Mouse (Mus musculus): ENCODE results near the gene Jmy. TPM values are rescaled to one million over a fixed set of nuclear protein-coding genes. Genes with fewer than 3 reads are reported as not detected.

The Jmy gene
- polyA plus RNA-seq, 1 experiment from 2014 or later, result 7.5 TPM

DNA sequence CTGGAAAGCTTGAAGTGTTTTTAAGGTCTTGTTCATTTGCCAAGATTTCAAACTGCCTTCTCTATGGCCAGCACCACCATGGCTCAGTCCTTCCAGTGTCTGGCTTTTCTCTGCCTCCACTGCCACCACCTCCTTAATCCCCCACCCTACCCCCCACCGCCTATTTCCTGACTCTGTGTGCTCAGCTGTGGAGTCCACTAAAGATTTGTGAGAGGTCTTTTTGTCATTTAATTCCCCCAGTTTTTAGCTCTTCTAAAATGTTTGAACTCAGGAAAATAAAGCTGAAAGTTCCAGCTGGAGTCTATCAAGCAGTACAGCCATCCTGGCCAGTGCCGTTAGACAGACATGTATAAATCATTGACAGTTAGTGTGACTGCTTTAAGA lies 110.4 kb downstream of the Jmy start:
- H3K9ac ChIP-seq, result no peak overlapping the region
- no peak overlapping the region for H3K4me3 ChIP-seq
- no peak overlapping the region for H3K4me2 ChIP-seq
- H3K27ac ChIP-seq, result no peak overlapping the region
- no peaks in the 10 kb centered on the region for H3K9me3 ChIP-seq
- no peaks in the 10 kb centered on the region for H3K27me3 ChIP-seq
- ATAC-seq (ENCODE audit: insufficient number of reproducible peaks, insufficient read depth, low FRiP score, low TSS enrichment, low read depth), result no peak
- no peaks in the 10 kb centered on the region for H3K4me1 ChIP-seq
- 40% methylated on average over 2 of the region's 2 CpGs for WGBS
- H3K36me3 ChIP-seq, result peaks cover 5% of the 10 kb centered on the region; the same call in 1 of the 2 replicates

GRCm38 (mm10) chr13:93388594-93389241 lies 110.9 kb downstream of the Jmy start:
- Histone ChIP-seq H3K4me1 (no peaks in the 10 kb centered on the region), H3K9me3 (no peaks in the 10 kb centered on the region), H3K36me3 (peaks cover 3% of the 10 kb centered on the region; the same call in 1 of the 2 replicates), H3K4me3 (no peak overlapping the region), H3K9ac (no peak overlapping the region), H3K27me3 (no peaks in the 10 kb centered on the region), H3K27ac (no peak overlapping the region), H3K4me2 (no peak overlapping the region)
- WGBS, result 61% methylated on average over 7 of the region's 7 CpGs
- ATAC-seq (ENCODE audit: insufficient number of reproducible peaks, insufficient read depth, low FRiP score, low TSS enrichment, low read depth), result no peak

DNA sequence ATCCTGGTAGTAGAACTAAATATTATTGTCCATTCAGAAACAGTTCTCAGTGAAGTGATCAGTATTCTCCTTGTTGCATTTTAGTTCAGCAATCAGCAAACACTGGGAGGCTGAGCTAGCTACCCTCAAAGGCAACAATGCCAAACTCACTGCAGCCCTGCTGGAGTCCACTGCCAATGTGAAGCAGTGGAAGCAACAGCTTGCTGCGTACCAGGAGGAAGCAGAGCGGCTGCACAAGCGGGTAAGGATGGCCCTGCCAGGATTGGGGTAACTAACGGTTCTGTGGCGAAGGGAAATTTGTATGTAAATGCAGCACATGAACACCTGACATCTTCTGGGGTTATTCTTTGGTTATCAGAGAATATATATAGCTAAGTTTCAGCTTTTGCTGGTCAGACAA lies 112.2 kb downstream of the Jmy start:
- H3K9ac ChIP-seq, result no peak overlapping the region
- no peaks in the 10 kb centered on the region for H3K36me3 ChIP-seq
- 82% methylated on average over 5 of the region's 5 CpGs for WGBS
- no peaks in the 10 kb centered on the region for H3K9me3 ChIP-seq
- no peaks in the 10 kb centered on the region for H3K4me1 ChIP-seq
- ATAC-seq (ENCODE audit: insufficient number of reproducible peaks, insufficient read depth, low FRiP score, low TSS enrichment, low read depth), result no peak
- H3K27me3 ChIP-seq, result no peaks in the 10 kb centered on the region
- H3K4me3 ChIP-seq, result no peak overlapping the region
- H3K4me2 ChIP-seq, result no peak overlapping the region
- no peak overlapping the region for H3K27ac ChIP-seq

- 71% methylated on average over 1 of the region's 1 CpGs for WGBS
- no peak for ATAC-seq (ENCODE audit: insufficient number of reproducible peaks, insufficient read depth, low FRiP score, low TSS enrichment, low read depth)
Observed at GRCm38 (mm10) chr13:93385147-93385546, 114.5 kb downstream of the Jmy start.

DNA sequence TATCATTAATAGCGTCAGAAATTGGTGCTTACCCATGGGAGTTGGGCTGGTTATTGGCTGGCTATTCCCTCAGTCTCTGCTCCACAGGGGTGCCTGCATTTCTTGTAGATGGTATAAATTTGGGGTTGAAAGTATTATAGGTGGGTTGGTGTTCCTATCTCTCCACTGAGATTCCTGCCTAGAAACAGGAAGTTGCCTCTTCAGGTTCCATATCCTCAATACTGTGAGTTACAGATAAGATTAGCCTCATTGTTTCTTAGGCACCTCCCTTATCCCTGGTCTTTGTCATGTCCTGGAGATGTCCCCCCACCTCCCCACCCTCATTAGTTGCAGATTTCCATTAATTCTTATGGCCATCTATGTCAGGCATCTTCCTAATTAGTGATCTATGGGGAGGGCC lies 115.1 kb downstream of the Jmy start:
- Histone ChIP-seq H3K9me3 (no peaks in the 10 kb centered on the region), H3K4me2 (no peak overlapping the region), H3K9ac (no peak overlapping the region), H3K4me1 (no peaks in the 10 kb centered on the region), H3K4me3 (no peak overlapping the region), H3K27me3 (no peaks in the 10 kb centered on the region), H3K36me3 (no peaks in the 10 kb centered on the region), H3K27ac (no peak overlapping the region)
- WGBS, result 90% methylated on average over 1 of the region's 1 CpGs
- ATAC-seq (ENCODE audit: insufficient number of reproducible peaks, insufficient read depth, low FRiP score, low TSS enrichment, low read depth), result no peak

More at GRCm38 (mm10) chr13:93385147-93385546, 114.5 kb downstream of the Jmy start:
- H3K9me3 ChIP-seq, result no peaks in the 10 kb centered on the region
- H3K36me3 ChIP-seq, result no peaks in the 10 kb centered on the region
- H3K4me2 ChIP-seq, result no peak overlapping the region
- no peaks in the 10 kb centered on the region for H3K4me1 ChIP-seq
- no peak overlapping the region for H3K27ac ChIP-seq
- H3K4me3 ChIP-seq, result no peak overlapping the region
- no peaks in the 10 kb centered on the region for H3K27me3 ChIP-seq
- no peak overlapping the region for H3K9ac ChIP-seq

- 95% methylated on average over 2 of the region's 2 CpGs for WGBS
Observed at GRCm38 (mm10) chr13:93383620-93384019, 116.0 kb downstream of the Jmy start.

DNA sequence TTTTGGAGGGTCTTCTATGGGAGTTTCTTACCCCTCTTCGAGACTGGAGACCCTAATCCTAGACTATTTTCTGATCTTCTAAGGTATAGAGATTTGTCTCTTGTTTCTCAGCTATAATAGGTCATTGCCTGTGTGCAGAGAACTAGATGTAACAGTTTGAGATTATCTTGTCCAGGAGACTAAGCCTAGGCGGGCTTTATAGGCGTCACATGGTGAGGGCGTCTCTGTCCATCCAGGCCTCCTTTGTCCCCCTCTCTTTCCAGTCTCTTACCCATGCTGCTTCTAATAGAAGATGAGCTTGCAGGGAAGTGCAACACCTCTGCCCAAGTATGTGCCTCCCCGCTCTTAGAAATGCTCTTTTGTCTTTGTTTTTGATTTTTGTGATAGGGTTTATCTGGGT lies 116.5 kb downstream of the Jmy start:
- H3K9ac ChIP-seq, result no peak overlapping the region
- WGBS, result 93% methylated on average over 5 of the region's 5 CpGs
- no peaks in the 10 kb centered on the region for H3K36me3 ChIP-seq
- no peak for ATAC-seq (ENCODE audit: insufficient number of reproducible peaks, insufficient read depth, low FRiP score, low TSS enrichment, low read depth)
- H3K4me3 ChIP-seq, result no peak overlapping the region
- no peaks in the 10 kb centered on the region for H3K27me3 ChIP-seq
- H3K4me1 ChIP-seq, result no peaks in the 10 kb centered on the region
- H3K9me3 ChIP-seq, result no peaks in the 10 kb centered on the region
- no peak overlapping the region for H3K27ac ChIP-seq
- no peak overlapping the region for H3K4me2 ChIP-seq

More at GRCm38 (mm10) chr13:93383620-93384019, 116.0 kb downstream of the Jmy start:
- Histone ChIP-seq H3K27ac (no peak overlapping the region), H3K9ac (no peak overlapping the region), H3K36me3 (no peaks in the 10 kb centered on the region), H3K4me2 (no peak overlapping the region), H3K27me3 (no peaks in the 10 kb centered on the region), H3K9me3 (no peaks in the 10 kb centered on the region), H3K4me3 (no peak overlapping the region), H3K4me1 (no peaks in the 10 kb centered on the region)
- ATAC-seq (ENCODE audit: insufficient number of reproducible peaks, insufficient read depth, low FRiP score, low TSS enrichment, low read depth), result no peak

GRCm38 (mm10) chr13:93381301-93381700 lies 118.3 kb downstream of the Jmy start:
- H3K9ac ChIP-seq, result no peak overlapping the region
- no peak overlapping the region for H3K4me2 ChIP-seq
- H3K27ac ChIP-seq, result no peak overlapping the region
- no peak for ATAC-seq (ENCODE audit: insufficient number of reproducible peaks, insufficient read depth, low FRiP score, low TSS enrichment, low read depth)
- WGBS, result 86% methylated on average over 1 of the region's 1 CpGs
- no peaks in the 10 kb centered on the region for H3K27me3 ChIP-seq
- H3K9me3 ChIP-seq, result no peaks in the 10 kb centered on the region
- H3K36me3 ChIP-seq, result no peaks in the 10 kb centered on the region
- no peaks in the 10 kb centered on the region for H3K4me1 ChIP-seq
- H3K4me3 ChIP-seq, result no peak overlapping the region

DNA sequence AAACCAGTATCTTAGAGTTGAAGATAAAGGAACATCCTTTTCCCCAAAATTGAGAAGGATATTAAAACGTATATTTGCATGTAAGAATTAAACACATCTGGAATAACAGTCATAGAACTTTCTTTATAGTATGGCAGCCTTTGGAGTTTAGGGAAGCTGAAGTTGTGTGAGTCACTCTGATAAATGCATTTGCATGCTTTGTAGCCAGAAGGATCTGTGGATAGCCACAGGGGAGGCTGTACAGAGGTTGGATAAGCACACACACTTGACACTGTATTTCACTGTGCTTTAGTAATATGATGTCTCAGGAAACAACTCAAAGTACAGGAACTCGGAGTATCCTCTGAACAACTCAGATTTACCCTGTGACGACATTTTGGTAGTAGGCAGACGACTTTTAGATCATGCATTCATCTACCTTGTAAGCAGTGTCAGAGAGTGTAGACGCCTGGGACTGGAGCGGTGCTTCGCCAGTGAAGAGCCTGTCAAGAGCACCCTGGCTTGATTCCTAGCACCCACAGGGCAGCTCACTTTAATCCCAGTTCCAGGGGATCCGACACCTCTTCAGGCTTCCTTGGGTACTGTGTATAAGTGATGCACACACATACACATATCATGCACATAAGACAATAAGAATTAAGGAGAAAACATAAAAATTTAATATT lies 119.1 kb downstream of the Jmy start:
- Histone ChIP-seq H3K9ac (no peak overlapping the region), H3K4me2 (no peak overlapping the region), H3K27me3 (no peaks in the 10 kb centered on the region), H3K27ac (no peak overlapping the region), H3K4me1 (no peaks in the 10 kb centered on the region), H3K4me3 (no peak overlapping the region), H3K9me3 (no peaks in the 10 kb centered on the region), H3K36me3 (no peaks in the 10 kb centered on the region)
- WGBS, result 89% methylated on average over 8 of the region's 8 CpGs
- no peak for ATAC-seq (ENCODE audit: insufficient number of reproducible peaks, insufficient read depth, low FRiP score, low TSS enrichment, low read depth)

Other genes with a start within 250 kb of the Jmy start
- 6.9 and 7.1 TPM in 2 replicates for gene Homer1, start 200.2 kb downstream of the Jmy start, polyA plus RNA-seq (2015; fragmentation: Nextera tagmentation; extraction: Ambion mirVana)
- 1.2 TPM in 1 of 2 replicates, not detected in the other for gene Bhmt, start 138.2 kb upstream of the Jmy start, polyA plus RNA-seq (2015; fragmentation: Nextera tagmentation; extraction: Ambion mirVana)
- gene Bhmt2, start 174.5 kb upstream of the Jmy start, polyA plus RNA-seq (2015; fragmentation: Nextera tagmentation; extraction: Ambion mirVana), result 0.37 TPM in 1 of 2 replicates, not detected in the other
- 0.07 and 0.26 TPM in 2 replicates for gene Dmgdh, start 174.6 kb upstream of the Jmy start, polyA plus RNA-seq (2015; fragmentation: Nextera tagmentation; extraction: Ambion mirVana)